Mouse (Mus musculus) lung, postnatal 36 days (tissue): ENCODE measurements around the gene Gm11985.
"Not testable (repeated sequence)": the region's sequence is repeated elsewhere in the genome, so short reads cannot be mapped to it uniquely, and the experiment has no call there.

Experiments used
- DNase-seq: peaks from one replicate; pipeline ENCODE4 v3.0.0; 2022; ENCODE audit warnings: mixed read lengths

Gm11985 gene

GRCm38 (mm10) chr11:7188469-7188868 lies at the start of gene Gm11985:
Gene Gm11985 (minus strand): TSS chr11:7188569.
- DNase-seq: no peak

DNA sequence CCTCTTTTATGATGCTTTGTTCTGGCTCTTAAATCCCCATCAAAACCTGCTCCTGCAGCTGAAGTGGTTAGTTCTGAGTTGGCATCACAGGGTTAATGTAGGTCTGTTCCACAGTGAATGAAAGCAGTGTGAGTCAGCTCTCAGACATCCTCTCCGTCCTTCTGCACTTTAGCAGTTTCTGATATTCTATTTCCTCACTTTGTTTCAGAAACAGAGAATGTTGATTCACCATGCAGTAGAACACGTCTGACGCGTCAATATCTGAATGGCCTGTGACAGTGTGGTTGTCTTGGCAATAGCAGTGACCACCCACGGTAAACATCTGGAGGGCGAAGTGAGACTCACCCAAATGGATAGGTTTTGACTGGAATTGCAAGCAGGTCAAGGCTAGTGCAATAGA lies 49.3 kb upstream of the Gm11985 start:
- no peak for DNase-seq

GRCm38 (mm10) chr11:7236751-7237150 lies 48.4 kb upstream of the Gm11985 start:
- no peak for DNase-seq

GRCm38 (mm10) chr11:7234981-7235609 lies 46.7 kb upstream of the Gm11985 start:
- DNase-seq: no peak

DNA sequence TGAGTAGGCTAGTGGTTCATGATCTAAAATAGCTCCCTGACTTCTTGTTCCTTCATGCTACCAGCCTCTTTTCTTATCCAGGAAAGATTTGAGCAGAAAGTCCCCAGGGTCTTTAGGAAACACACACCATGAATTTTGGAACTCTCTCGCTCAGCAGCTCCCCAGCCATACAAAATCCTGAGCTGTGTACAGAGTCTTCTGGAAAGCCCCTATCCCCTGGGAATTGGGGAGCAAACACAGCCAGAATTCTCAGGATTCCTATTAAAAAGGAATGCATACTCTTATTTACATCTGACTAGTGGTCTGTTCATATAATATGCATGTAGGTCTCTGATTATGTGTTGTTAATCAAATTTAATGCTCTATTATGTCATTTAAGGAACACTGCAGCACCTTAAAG lies 46.1 kb upstream of the Gm11985 start:
- DNase-seq: no peak

- DNase-seq: peak; percentile 29
These were observed 45.0 kb upstream of the Gm11985 start for GRCm38 (mm10) chr11:7233333-7233732.

DNA sequence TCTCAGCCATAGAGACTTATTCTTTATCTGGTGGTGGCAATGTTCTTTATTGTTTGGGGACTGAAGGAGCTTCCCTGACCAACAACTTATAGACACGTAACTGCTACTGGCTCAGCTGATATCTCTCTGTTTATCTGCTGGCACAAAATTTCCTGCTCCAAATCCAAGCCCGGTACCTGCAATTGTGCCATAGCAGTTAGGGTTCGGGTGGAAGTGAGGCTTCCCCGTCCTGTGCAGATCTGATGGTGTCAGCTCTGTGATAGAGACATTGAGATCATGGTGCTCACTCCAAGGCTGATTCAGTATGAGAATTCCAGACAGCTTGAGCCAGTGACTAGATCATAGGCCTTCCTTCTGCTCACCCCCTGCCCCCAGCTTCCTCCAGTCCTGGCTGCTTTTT lies 43.6 kb upstream of the Gm11985 start:
- no peak for DNase-seq

DNA sequence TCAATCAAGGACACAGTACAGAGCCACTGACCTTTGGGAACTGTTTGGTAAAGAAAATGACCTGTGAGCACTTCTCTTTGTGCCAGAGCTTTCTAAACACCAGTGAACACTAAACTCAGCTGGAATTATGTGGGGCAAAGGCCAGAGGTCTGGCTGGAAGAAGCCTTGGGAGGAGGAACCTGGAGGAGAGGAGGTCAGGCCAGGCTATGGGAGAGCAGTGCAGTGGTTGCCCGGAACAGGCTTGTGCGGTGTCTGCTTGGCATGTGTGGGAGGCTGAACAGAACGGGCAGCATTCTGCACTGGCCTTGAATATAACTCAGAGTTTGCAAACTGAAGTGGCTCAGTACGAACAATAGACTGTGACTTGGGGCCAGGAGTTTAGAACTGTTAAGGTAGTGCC lies 41.6 kb upstream of the Gm11985 start:
- no peak for DNase-seq

DNA sequence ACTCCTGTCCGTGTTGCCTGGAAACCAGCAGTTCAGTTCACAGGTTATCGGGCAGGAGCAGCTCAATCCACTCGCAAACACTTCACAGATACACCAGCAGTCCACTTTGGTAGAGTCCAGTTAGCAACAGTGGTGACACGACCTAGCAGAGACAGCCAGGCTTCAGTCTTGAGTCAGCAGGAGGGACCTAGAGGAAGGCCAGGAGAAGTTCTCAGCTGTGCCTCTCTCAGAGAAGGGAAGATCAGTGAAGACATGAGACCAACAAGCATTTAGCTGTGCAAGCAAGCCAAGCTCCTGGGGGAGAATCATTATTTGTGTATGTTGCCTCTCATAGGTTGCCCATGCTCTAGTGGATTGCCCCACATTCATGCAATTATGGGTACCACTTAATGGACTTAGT lies 39.7 kb upstream of the Gm11985 start:
- no peak for DNase-seq

DNA sequence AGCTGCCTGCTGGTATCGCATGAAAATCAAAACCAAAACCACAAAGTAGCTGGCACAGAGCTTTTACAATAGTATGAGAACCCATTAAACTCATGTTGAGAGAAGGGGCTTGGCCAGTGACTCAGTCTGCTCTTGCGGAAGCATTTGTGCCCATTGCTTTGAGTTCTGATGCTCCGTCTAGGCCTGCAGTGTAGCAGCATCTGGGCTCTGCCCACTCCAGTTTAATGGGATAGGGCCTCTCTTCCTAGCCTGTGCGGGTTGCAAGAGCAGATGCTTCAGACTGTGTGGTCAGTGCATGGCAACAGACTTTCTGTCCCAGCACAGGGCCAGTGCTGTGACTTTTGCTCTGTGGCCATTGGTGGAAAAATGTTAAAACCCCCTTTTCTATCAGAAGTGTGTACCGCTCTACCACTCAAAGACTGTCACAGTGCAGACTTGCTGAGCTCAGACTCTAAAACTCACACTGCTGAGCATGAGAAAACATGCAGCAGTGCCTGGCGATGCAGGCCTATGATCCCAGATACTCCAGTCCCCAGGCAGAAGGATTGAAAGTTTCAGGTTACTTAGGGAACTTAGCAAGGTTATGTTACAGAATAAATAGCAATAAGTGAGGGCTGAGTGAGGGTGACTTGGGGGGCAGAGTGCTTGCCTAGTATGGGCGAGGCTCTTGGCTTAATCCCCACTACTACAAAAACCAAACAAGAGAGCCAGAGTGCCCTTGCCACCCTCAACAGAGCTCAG lies 38.6 kb upstream of the Gm11985 start:
- peak; percentile 34 for DNase-seq

GRCm38 (mm10) chr11:7226200-7226599 lies 37.8 kb upstream of the Gm11985 start:
- DNase-seq: no peak

DNA sequence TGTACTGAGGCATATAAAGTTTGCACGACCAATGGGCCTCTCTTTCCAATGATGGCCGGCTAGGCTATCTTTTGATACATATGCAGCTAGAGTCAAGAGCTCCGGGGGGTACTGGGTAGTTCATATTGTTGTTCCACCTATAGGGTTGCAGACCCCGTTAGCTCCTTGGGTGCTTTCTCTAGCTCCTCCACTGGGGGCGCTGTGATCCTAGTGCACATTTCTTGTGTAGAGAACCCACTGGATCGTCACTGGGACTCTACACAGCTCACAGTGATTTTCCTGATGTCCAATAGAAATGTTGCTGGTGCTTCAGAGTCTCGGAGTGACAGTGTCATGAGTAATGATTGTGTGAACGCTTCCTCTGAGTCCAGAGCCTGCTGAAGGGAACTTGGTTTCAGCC lies 33.5 kb upstream of the Gm11985 start:
- not testable (repeated sequence) for DNase-seq

GRCm38 (mm10) chr11:7215703-7216102 lies 27.3 kb upstream of the Gm11985 start:
- peak; percentile 74 for DNase-seq

DNA sequence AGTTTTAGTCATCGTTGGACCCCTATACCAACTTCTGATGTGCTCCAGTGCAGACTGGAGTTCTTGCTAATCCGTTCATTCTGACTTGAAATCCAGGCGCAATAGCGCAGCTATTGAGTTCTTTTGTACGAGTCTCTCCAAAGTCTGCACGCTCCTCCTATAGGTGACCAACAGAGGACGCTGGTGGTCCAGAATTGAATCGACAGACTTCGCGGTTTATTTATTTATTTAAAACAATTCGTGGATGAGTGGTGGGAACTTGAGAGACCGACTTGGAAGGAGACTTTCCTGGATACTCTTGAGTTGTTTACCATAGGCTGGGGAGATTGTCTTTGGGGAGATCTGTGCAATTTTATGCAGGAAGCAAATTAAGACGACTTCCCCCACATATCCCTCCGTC lies 26.4 kb upstream of the Gm11985 start:
- peak; percentile 53 for DNase-seq

DNA sequence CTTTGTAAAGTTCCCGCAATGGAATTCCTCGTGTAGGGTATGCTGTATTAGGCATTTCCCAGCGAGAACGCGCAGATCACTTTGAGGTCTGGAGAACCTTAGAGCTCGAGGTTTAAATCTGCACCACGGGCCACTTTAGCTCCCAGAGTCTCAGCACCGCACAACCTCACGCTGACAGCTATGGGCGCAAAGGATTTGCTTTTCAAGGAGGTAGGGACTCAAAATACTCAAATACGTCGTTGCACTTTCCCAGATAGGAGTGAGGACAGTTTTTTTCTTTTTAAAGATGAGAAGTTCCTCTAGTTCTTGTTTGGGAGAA lies 25.9 kb upstream of the Gm11985 start:
- DNase-seq: no peak

- DNase-seq: no peak
These were observed 25.4 kb upstream of the Gm11985 start, which contains the start of gene Igfbp3 for GRCm38 (mm10) chr11:7213501-7214341. Gene Igfbp3 (minus strand): TSS chr11:7213923.

DNA sequence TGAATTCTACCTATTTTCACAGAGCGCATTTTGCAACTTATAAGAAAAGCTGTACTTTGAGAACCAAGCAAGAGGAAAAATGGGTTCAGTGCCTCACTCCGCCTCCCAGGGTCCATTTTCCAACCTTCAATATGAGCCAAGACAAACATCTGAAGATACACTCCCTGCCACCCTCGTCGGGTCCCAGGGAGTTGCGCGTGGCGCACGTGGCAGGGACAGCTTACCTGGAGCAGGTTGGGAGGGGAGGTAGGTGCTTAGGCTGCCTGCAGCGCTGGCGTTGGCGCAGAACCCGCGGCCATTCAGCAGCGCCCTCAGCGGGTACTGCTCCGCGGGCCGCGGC lies 24.8 kb upstream of the Gm11985 start:
- no peak for DNase-seq

DNA sequence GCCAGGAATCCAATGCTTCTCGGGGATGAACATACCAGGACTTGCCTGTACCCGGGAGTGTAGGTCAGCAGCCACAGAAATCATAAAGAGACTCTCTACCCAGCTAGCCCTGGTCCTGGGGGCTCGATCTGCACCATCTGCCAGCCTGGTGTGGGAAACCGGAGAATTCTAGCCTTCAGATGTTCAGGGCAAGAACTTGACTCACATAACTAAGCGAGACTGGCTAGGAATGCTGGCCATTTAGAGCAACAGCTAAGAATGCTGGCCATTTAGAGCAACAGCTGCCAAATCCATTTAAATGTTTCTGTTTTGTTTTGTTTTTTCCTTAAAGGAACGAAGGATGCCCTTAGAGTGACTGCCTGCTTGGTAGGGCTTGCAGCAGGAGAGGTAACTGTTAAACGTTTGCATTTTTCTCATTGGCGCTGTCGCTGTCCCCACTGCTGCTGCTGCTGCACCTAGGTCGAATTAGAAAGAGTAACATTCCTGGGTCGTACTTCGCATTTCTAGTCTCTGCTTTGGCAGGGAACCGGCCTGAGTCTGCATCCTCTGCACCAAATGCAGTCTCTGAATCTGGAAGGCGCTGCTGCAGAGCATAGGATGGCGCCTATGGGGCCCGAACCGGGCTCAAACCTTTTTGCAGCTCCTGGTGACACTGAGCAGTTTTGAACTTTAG lies 23.9 kb upstream of the Gm11985 start:
- no peak for DNase-seq

GRCm38 (mm10) chr11:7211211-7211610 lies 22.8 kb upstream of the Gm11985 start:
- no peak for DNase-seq

GRCm38 (mm10) chr11:7210343-7210742 lies 22.0 kb upstream of the Gm11985 start:
- peak; percentile 72 for DNase-seq

- no peak for DNase-seq
These were observed 15.5 kb upstream of the Gm11985 start for GRCm38 (mm10) chr11:7203846-7204245.

DNA sequence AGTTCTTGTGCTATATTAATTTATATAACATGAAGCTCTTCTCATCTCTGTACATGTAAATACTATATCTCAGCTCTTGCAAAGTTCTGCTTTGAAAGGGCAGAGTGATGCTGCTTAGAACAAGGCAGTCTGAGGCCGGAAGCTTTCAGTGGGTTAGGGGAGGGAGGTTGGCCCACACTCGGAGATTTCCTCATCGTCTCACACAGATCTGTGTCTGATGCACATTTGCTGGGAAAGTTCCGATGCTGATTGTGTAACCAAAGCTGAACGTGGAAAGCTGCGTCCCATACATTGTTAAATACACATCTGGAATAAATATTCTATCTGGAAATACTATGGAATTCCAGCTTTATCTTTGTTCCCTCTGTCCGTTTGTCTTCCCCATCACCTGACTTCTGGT lies 13.8 kb upstream of the Gm11985 start:
- DNase-seq: no peak

GRCm38 (mm10) chr11:7200393-7200783 lies 12.0 kb upstream of the Gm11985 start:
- no peak for DNase-seq
